Mouse (Mus musculus) limb, embryonic 11.5 days (tissue): ENCODE data around the gene Slc41a2. TPM values are rescaled to one million over a fixed set of nuclear protein-coding genes. Genes with fewer than 3 reads are reported as not detected.

Source experiments
- ATAC-seq: fragments of 200-750 bp; cut with Nextera tagmentation; 2 replicates; pipeline ENCODE4 v1.8.0; 2017; ENCODE audit warnings: low read depth; ENCODE audit not compliant: insufficient number of reproducible peaks, low FRiP score, low TSS enrichment
- DNase-seq: peaks from one replicate; pipeline ENCODE4 v3.0.0-alpha.2; 2015; ENCODE audit warnings: low spot score
- H3K27ac ChIP-seq: fragments of 300-500 bp; sonication (generic); replicated peaks from 2 replicates; pipeline ENCODE4 v1.5.1; 2014; ENCODE audit warnings: low read depth, mild to moderate bottlenecking, low read length
- H3K27me3 ChIP-seq: fragments of 300-500 bp; sonication (generic); 2 replicates; pipeline ENCODE4 v1.6.1; 2014; ENCODE audit warnings: mild to moderate bottlenecking, low read length, mixed read lengths; ENCODE audit not compliant: control insufficient read depth, insufficient read depth
- H3K36me3 ChIP-seq: fragments of 300-500 bp; sonication (generic); 2 replicates; pipeline ENCODE4 v1.6.1; 2014; ENCODE audit warnings: mild to moderate bottlenecking, low read length, moderate library complexity, mixed read lengths; ENCODE audit not compliant: control insufficient read depth, insufficient read depth
- H3K4me1 ChIP-seq: fragments of 300-500 bp; sonication (generic); 2 replicates; pipeline ENCODE4 v1.6.1; 2014; ENCODE audit warnings: low read length, mixed read lengths; ENCODE audit not compliant: control insufficient read depth, insufficient read depth
- H3K4me2 ChIP-seq: fragments of 300-500 bp; sonication (generic); 2 replicates; pipeline ENCODE4 v1.6.1; 2014; ENCODE audit warnings: low read depth, mild to moderate bottlenecking, moderate library complexity; ENCODE audit not compliant: severe bottlenecking
- H3K4me3 ChIP-seq: fragments of 300-500 bp; sonication (generic); 2 replicates; pipeline ENCODE4 v1.5.1; 2014; ENCODE audit warnings: low read depth, low read length
- H3K9ac ChIP-seq: fragments of 300-500 bp; sonication (generic); 2 replicates; pipeline ENCODE4 v1.6.1; 2014; ENCODE audit warnings: mild to moderate bottlenecking, low read length
- H3K9me3 ChIP-seq: fragments of 300-500 bp; sonication (generic); 2 replicates; pipeline ENCODE4 v1.6.1; 2016; ENCODE audit warnings: low read length; ENCODE audit not compliant: control insufficient read depth
- WGBS: fragments of 180-500 bp; shearing (Covaris S2); extraction: QIAGEN DNeasy Blood & Tissue Kit; methylation state at CpG from one replicate; pipeline ENCODE4 v1.1.7; 2014; 5-methylcytosine and 5-hydroxymethylcytosine counted together
- polyA plus RNA-seq: library from polyadenylated mRNA; unstranded; fragments of >200 nt; fragmentation: Nextera tagmentation; extraction: Ambion mirVana; gene quantifications from 2 replicates; pipeline ENCODE4 v1.2.1, GENCODE M21; 2014

The Slc41a2 gene
- polyA plus RNA-seq, 1 experiment from 2014 or later, result 0.59 TPM

DNA sequence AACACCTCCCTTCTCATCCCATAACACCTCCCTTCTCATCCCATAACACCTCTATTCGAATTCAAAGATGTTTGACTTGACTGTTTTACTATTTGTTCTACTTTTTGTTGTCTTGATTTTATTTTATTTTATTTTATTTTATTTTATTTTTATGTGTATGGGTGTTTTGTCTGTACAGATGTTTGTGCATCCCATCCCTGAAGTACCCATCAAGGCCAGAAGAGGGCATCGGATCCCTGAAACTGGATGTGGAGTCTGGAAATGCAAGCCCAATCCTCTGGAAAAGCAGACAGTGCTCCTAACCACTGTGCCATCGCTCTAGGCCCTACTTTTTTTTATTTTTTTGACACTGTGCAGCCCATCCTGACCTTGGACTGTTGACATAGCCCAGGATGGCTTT, 112.7 kb downstream of the Slc41a2 start:
- H3K4me3 ChIP-seq, result no peak overlapping the region
- no peak for ATAC-seq
- no peaks in the 10 kb centered on the region for H3K27me3 ChIP-seq
- H3K4me1 ChIP-seq, result no peaks in the 10 kb centered on the region
- no peak overlapping the region for H3K9ac ChIP-seq
- WGBS, result 43% methylated on average over 3 of the region's 3 CpGs
- no peak overlapping the region for H3K4me2 ChIP-seq
- DNase-seq, result peak; percentile 69
- no peaks in the 10 kb centered on the region for H3K36me3 ChIP-seq
- H3K27ac ChIP-seq, result no peak overlapping the region
- H3K9me3 ChIP-seq, result no peaks in the 10 kb centered on the region

DNA sequence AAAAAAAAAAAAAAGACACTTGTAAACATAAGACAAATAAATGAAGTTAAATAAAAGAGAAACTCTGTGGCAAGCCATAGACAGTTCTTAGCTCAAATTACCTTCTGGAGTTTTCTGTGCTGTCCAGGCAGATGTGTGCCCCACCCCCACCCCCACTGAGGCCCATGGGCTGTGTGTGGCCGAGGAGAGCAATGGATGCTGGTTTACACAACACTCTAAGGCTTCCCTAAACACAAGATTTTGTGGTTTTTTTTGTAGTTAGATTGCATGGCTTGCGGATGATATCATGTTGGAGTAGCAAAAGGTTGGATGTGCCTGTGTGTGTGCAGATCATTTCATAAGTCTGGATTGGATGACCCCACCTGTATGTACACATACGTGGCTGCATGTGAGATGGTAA, 116.8 kb downstream of the Slc41a2 start:
- no peak for DNase-seq
- no peak overlapping the region for H3K4me2 ChIP-seq
- H3K9me3 ChIP-seq, result no peaks in the 10 kb centered on the region
- H3K9ac ChIP-seq, result no peak overlapping the region
- no peaks in the 10 kb centered on the region for H3K4me1 ChIP-seq
- ATAC-seq, result no peak
- H3K27me3 ChIP-seq, result no peaks in the 10 kb centered on the region
- 84% methylated on average over 3 of the region's 3 CpGs for WGBS
- no peaks in the 10 kb centered on the region for H3K36me3 ChIP-seq
- H3K4me3 ChIP-seq, result no peak overlapping the region
- no peak overlapping the region for H3K27ac ChIP-seq

DNA sequence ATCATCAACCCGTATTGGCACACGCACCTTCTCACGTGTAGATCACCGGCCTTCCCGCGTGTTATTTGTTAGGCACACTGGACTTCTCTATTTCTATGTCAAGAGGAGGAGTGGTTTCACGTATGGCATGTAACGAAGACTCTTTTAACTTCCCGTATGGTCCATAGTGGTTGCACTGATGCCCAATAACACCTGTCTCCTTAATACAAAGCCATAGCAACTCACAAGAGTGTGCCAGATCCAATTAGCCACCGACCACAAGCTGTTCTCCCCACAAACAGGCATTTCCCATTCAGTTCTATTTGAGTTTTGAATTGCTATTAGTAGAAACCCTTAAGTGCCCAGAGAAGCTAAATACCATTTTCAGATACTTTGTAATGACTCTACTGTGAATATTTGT, 117.5 kb downstream of the Slc41a2 start:
- no peak overlapping the region for H3K9ac ChIP-seq
- DNase-seq (no peak), ATAC-seq (no peak)
- H3K4me1 ChIP-seq, result no peaks in the 10 kb centered on the region
- WGBS, result 86% methylated on average over 10 of the region's 10 CpGs
- H3K4me2 ChIP-seq, result no peak overlapping the region
- no peaks in the 10 kb centered on the region for H3K9me3 ChIP-seq
- no peaks in the 10 kb centered on the region for H3K27me3 ChIP-seq
- H3K4me3 ChIP-seq, result no peak overlapping the region
- H3K27ac ChIP-seq, result no peak overlapping the region
- H3K36me3 ChIP-seq, result no peaks in the 10 kb centered on the region

DNA sequence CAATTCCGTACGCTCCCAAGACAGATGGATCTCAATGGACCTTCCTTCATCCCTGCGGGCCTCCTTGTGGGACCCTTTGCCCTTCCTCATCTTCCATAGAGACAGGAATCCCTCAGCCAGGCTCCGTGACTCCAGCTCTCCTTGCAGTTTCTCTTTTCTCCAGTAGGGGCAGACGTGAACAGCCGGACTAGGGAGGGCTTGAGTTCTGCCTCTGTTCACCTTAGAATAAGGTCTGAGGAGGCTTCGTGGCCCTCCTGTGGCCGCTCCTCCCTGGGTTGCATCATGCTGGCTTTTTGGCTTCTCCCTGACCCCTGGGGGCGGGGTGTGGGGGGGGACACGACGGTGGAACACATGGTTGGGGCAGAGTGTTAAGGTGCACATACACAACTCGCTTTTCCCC, 118.0 kb downstream of the Slc41a2 start:
- no peak overlapping the region for H3K9ac ChIP-seq
- H3K9me3 ChIP-seq, result no peaks in the 10 kb centered on the region
- H3K4me2 ChIP-seq, result no peak overlapping the region
- no peak overlapping the region for H3K27ac ChIP-seq
- ATAC-seq (no peak), DNase-seq (peak; percentile 81)
- no peak overlapping the region for H3K4me3 ChIP-seq
- H3K27me3 ChIP-seq, result no peaks in the 10 kb centered on the region
- 33% methylated on average over 12 of the region's 12 CpGs for WGBS
- no peaks in the 10 kb centered on the region for H3K4me1 ChIP-seq
- no peaks in the 10 kb centered on the region for H3K36me3 ChIP-seq

DNA sequence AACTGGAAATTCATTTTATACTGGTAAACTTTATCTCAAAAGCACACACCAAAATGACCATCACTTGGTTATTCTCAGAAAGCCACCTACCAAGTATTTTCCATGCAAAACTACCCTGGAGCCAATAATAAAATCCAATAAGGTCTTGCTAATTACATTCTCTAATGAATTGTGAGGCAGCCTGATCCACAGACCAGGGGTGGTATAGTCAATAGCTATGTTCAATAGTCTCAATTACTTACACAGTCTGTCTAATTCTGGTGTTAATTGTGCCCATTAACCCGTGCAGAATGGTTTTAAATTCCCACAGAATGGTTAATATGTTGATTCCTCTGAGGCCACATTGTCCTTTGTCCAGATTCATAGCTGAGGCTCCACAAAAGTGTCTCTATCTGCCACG, 118.9 kb downstream of the Slc41a2 start:
- Histone ChIP-seq H3K9me3 (no peaks in the 10 kb centered on the region), H3K36me3 (no peaks in the 10 kb centered on the region), H3K4me1 (no peaks in the 10 kb centered on the region), H3K9ac (no peak overlapping the region), H3K4me2 (no peak overlapping the region), H3K27ac (no peak overlapping the region), H3K27me3 (no peaks in the 10 kb centered on the region), H3K4me3 (no peak overlapping the region)
- whole genome bisulfite sequencing, result 59% methylated on average over 2 of the region's 2 CpGs
- ATAC-seq (no peak), DNase-seq (no peak)

DNA sequence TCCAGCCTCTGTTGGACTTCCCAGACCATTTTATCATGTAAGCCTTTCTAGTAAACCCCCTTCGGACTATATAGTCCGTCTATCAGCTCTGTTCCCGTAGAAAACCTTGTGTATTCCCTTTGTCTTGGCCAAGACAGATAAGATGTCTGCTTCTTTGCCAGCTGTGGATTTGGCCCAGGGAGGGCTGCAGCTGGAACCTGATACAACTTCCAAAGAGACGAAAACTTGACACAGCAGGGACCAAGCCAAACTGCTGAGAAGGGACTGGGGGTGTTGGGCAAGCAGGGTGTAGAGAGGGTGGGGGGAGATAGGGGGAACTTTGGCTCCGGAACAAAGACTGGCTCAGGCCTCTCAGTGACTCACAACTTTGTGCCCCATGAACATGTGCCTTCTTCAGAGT, 120.4 kb downstream of the Slc41a2 start:
- no peaks in the 10 kb centered on the region for H3K27me3 ChIP-seq
- no peak overlapping the region for H3K27ac ChIP-seq
- no peaks in the 10 kb centered on the region for H3K4me1 ChIP-seq
- H3K4me3 ChIP-seq, result no peak overlapping the region
- no peak overlapping the region for H3K9ac ChIP-seq
- no peaks in the 10 kb centered on the region for H3K9me3 ChIP-seq
- DNase-seq (no peak), ATAC-seq (no peak)
- 68% methylated on average over 5 of the region's 5 CpGs for WGBS
- H3K36me3 ChIP-seq, result no peaks in the 10 kb centered on the region
- H3K4me2 ChIP-seq, result no peak overlapping the region

DNA sequence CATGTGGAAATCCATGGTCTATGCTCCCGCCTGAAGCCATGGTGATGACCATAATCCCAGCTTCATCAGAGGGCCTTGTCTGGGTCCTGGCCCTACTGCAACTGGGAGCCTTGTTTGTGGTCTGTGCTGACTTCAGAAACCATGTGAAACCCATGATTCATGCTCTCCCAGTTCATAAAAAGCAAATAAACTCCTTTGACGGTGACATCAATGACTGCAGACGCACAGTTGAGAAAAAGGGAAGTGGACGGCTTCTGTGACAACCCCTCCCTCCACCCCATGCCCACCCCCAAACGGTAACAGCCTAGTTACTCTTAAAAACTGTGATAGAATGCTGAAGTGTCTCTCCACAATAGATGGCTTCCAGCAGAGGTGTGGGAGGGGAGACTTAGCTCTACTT, 122.1 kb downstream of the Slc41a2 start:
- Histone ChIP-seq H3K9ac (no peak overlapping the region), H3K27ac (no peak overlapping the region), H3K4me3 (no peak overlapping the region), H3K27me3 (no peaks in the 10 kb centered on the region), H3K4me2 (no peak overlapping the region), H3K36me3 (no peaks in the 10 kb centered on the region), H3K9me3 (no peaks in the 10 kb centered on the region), H3K4me1 (no peaks in the 10 kb centered on the region)
- no peak for ATAC-seq
- WGBS, result 81% methylated on average over 5 of the region's 5 CpGs
- DNase-seq, result no peak

DNA sequence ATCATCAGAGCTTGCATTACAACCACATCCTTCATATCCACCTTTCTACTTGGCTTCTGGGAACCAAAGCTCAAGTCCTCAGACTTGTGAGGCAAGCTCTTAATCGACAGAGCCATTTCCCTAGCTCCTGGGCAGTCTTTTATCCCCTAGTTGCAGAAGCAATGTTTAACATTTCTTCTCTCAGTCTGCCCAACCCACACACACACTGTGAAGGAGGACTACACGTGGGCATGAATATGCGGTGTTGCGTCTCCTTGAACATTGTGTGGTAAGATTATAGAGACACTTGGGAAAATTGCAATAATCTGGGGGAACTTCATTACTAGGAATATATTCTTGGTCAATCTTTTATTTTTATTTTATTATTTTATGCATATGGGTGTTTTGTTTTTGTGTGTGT, 125.1 kb downstream of the Slc41a2 start:
- Histone ChIP-seq H3K36me3 (no peaks in the 10 kb centered on the region), H3K27ac (no peak overlapping the region), H3K9ac (no peak overlapping the region), H3K4me3 (no peak overlapping the region), H3K4me2 (no peak overlapping the region), H3K27me3 (no peaks in the 10 kb centered on the region), H3K4me1 (peaks cover 4% of the 10 kb centered on the region; the same call in 1 of the 2 replicates), H3K9me3 (no peaks in the 10 kb centered on the region)
- ATAC-seq, result no peak
- DNase-seq, result no peak
- 92% methylated on average over 4 of the region's 4 CpGs for WGBS

DNA sequence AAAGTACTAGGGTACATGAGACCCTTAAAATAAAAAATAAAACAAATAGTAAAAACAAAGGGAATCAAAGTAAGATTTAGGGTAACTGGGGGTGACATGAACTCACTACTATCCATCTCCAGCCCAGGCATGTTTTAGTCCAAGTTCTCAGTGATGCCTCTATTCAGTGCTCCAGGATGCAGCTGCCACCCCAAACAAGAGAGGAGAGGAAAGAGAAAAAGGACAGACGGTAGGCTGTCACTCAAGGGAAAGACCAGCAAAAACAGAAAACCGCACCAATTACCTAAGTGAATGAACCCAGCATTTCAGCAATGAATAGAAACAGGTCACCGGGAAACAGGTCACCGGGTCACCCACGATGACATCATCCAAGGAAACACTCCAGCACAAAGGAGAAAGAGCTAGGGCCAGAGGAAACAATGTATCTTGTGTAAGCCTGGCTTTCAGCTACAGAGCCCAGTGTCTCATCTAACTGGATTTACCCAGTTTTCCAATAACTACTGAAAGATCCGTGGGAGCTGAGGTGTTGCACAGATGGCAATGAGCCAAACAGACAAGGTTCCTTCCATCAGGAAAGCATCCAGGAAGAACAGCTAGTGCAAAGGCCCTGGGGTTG, 126.6 kb downstream of the Slc41a2 start:
- 80% methylated on average over 6 of the region's 6 CpGs for WGBS
- Histone ChIP-seq H3K36me3 (no peaks in the 10 kb centered on the region), H3K9me3 (no peaks in the 10 kb centered on the region), H3K4me1 (peaks cover 4% of the 10 kb centered on the region; the same call in 1 of the 2 replicates), H3K4me3 (no peak overlapping the region), H3K27me3 (no peaks in the 10 kb centered on the region), H3K9ac (no peak overlapping the region), H3K27ac (no peak overlapping the region), H3K4me2 (no peak overlapping the region)
- peak; percentile 27 for DNase-seq
- no peak for ATAC-seq
